Mouse (Mus musculus) cerebellum, adult 18-20 months (tissue): ENCODE results near the gene Pitpnm2.
A peak's percentile ranks its signal among the peaks of the same experiment; 100 is the strongest.

ENCODE experiments used
- DNase-seq, 2 experiments: peaks; one replicate each; pipeline ENCODE4 v3.0.0; 2021

The Pitpnm2 gene

DNA sequence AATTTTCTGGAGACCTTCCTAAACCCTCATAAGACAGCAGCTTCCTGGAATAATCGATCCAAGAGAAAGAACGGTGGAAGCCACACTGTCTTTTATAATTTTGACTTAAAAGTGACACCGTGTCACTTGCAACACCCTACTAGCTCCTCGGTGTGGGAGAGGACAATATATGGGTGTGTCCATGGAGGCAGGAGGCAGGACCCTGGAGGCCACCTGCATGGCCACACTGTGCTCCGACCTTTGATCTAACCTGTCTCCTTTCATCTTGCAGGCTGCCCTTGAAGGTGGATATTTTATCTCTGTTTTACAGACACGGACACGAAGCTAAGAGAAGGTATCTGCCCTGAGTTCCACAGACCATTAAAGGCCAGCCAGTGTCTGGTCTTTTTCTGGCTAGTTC, 51.1 kb downstream of the Pitpnm2 start:
- no peak for DNase-seq

DNA sequence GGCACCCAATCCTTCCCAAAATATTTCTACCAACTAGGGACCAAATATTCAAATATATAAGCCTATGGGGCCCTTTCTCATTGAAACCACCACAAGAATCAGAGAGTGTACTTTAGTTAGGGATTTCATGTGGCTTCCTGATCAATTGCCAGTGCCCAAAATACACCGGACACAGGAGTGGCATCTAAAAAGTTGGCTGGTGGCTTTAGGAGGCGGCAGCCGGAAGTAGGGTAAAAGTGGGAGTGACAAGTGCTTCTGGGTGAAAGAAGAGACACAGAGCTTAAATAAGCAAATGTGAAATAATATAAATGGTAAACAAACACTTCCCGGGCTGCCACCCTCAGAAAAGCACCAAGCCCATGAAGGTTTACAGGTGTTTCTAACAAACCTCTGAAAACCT, 53.5 kb downstream of the Pitpnm2 start:
- no peak for DNase-seq

DNA sequence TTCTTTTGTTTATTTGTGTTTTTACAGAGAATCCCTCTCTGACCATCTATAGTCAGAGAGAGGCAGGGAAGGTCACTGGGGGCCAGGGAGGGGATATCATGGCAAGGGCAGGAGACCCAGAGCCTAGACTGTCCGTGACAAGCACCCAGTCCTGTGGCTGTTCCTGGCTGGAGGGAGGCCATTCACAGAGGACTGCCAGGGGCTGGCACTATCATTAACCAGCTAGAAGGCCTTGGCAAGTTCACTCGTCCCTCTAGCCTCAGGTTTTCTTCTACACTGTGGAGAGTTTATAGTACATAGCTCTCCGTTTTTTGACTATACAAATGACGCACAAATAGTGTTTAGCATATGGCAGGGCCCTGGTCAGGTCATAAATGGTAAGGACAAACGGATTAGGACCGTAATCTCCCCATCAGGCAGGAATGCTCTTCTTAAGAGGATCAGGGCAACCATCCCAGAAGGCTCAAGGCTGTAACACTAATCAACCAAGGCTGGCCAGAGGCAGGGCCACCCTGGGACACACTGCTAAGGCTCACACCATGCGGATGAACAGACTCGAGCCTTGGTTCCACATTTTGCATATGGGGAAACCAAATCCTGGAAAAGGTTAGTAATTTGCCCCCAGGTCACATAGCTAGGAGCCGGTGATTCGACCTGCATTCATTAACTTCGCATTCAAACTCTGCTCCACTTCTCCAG, 55.0 kb downstream of the Pitpnm2 start:
- no peak for DNase-seq

DNA sequence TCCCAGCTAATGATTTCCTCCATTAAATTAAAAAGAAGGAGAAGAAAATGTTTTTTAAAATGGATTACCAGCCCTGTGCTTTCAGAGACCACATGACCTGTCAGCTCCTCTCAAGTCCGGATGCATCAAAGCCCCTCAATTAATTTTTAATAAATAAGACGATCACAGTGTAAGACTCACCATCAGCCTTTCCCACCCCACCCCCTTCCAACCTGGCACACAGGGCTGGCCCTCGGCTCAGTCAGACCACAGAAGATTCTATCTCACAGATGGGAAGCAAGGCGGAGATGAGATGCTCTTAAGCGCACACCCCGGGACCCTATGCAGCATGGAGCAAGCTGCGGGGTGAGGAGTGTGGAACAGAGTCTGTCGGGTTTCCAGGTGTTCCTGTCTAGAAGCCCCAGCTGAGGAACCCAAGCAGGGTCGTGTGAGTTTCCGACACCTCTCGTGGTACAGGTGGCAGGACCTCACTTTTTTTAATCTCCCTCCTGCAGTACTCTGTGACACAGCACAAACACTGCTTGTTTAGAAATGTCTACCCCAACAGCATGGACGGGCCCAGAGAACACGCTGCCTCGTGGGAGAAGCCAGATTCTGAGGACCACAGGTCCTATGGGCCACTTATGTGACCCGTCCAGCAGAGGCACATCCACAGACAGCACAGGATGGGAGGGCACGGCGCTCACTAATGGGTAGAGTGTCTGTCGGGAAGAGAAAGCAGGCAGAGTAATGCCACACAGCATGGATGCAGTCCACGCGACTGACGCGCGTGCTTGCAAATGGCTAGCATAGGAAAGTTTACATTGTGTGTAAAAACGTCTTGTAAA, 56.1 kb downstream of the Pitpnm2 start:
- no peak for DNase-seq

DNA sequence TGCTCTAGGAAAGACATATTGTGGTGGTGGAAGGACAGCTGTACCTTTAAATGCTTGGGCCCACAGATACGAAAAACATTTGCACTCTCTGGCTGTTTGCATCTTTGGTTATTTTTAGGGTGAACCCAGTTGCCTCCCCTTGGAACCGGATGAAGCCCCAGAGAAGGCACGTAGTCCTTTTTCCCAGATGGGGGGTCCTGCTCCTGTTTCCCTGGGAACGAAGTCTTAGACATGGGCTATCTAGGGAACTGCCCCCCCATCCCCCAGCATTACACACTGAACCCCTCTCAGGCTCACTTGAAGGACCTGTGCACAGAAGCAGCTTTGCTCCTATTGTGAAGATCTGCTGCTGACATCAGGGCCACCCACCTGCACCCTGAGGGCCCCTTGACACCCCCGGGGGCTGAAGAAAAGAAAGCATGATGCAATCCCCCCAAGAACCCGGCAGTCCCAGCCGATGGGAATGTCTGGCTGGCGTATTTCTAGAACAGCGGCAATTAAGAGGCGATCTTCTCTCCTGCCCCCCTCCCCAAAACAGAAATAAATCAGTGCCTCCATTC, 56.8 kb downstream of the Pitpnm2 start:
- no peak for DNase-seq

DNA sequence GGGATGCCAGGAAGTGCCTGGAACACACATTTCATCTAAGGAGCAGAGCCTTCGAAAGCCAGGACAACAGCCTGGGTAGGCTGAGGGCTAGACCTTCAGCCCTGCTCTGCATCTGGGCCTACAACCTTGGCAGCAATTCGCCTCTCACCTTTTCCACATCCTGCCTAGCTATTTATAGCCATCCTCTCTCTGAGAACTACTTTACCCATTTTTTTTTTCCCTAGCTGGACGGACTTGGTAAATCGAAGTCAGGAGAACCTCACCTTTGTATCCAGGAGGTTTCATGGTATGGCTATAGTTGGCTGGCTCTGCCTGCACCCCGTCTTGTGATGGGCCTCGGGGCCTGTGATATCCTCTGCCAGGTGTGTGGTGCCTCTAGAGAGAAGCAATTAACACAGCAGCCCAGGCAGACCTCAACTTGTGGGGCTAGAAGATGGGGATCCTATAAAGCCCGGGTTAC, 57.3 kb downstream of the Pitpnm2 start:
- no peak for DNase-seq

DNA sequence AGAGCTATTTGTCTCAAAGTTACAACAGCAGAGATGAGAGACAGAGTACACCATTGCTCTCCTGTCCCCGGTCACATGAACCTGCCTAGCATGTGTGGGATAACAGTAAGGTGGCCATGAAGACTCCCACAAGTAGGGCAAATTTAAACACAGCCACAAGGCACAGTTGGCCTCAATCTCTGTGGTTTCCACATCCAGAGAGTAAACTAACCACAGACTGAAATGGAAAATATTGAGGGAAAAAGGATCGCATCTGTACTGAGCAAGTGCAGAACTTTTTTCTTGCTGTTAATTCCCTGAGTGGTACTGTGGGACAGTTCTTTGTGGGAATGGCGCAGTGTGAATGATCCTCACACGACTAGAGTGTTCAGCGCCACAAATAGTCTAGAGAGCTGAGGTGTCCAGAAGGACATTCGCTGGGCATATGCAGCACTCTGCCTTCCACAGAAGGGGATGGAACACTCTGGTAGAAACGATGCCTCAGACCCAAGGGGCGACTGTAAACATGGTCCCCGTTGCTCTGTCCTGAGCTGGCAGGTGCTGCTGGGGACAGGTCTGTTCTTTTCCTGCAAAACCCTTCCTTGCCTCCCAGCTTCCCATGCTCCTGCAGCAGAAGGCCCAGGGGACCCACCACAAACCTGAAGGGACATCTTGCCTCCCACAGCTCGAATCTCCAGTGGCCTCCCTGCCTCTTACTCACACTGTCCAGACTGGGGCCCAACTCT, 59.3 kb downstream of the Pitpnm2 start:
- DNase-seq, result no peak

DNA sequence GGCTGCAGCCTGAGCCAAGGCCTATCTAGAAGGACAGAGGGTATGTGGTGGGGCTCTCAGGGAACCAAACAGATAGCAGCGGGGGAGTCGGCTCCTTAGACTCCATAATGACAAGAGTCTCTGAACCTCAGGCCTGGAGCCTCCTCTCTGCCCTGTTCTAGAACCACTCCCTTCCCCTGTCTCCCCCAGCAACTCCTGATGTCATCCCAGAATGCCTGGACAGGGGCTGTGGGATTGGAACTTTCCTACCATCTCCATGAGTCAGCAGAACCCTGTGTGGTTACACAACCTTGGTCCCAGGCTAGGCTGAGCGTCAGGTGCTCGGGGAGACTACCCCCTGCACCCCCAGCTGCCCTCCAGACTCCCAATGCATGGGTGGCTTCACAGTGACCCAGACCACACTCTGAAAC, 60.0 kb downstream of the Pitpnm2 start:
- no peak for DNase-seq

DNA sequence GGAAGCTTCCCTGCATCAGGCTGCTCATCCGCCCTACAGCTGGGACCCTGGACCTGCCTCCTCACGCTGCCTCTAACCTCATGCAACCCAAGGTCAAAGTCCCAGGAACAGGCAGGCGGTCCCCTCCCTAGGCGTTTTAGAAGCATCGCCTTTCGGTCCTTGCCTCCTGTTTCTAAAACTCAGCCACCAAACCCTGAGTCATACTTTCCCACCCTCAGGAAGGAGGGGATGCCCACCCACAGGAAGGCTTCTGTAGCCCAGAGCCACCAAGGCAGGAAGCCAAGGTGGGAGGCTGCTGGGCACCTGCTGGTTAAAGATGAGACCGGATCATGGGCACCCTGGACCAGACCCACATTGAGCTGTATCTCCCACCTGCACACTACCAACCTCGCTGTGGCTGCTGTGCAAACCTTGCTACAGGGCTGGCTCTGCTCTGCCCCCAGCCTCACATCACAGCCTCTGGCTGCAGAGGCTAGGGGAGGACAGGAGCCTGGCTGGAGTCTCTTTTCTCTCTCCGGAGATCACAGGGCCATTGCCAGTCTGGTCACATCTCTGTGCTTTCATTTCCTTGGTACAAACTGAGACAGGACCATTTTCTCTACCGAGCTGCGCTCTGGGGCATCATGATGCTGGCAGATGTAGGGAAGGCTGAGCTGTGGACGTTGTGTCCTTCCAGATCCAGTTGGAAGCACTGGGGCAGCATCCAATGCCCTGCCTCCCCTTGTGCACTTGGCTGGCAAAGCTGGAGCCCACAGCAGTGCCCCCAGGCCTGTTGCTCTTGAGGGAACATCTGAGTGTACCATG, 61.9 kb downstream of the Pitpnm2 start:
- DNase-seq, result peak in 1 of 2 experiments; percentile 44

DNA sequence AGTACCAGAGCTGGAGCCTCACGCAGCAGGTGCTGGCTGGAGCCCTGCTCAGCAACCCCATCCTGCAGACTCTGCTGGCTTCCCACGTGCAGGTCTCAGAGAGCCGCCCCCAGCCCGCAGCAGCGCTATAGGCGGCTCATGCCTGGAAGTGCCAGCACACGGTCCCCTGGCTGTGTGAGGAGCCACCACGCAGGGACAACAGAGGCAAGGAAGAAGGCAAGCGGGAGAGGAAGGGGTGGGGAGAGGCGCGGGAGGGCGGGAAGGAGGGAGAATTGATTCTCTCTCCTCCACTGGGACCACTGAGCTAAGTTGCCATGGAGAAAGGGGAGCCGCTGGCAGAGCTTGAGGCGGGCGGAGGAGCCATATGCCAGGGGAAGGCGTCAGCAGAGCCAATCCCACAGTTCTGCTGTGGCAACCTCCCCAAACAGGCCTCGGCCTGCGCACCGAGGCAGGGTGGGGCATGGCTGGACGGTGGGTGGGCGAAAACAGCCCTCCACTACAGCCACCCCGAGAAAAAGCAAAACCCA, 62.5 kb downstream of the Pitpnm2 start:
- peak; percentile 67 to 73 for DNase-seq

DNA sequence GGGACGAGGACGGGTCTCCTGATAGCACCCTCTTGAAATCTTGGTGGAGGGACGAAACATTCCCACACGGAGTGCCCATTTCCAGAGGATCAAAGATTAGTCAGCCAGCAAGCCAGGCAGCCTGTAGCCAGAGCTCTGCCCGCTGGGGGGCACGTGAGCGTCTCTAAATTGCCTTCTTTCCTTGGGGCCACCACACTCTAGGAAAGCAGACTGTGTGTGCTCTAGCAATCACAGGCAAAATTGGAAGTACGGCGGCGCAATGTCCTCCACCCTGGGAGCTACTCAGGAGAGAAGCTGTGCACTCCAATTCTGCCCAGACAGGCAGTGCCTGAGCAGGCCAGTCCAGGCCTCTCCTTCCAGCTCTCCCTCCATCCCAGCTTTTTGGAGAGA, 63.1 kb downstream of the Pitpnm2 start:
- DNase-seq, result peak; percentile 64 to 65

DNA sequence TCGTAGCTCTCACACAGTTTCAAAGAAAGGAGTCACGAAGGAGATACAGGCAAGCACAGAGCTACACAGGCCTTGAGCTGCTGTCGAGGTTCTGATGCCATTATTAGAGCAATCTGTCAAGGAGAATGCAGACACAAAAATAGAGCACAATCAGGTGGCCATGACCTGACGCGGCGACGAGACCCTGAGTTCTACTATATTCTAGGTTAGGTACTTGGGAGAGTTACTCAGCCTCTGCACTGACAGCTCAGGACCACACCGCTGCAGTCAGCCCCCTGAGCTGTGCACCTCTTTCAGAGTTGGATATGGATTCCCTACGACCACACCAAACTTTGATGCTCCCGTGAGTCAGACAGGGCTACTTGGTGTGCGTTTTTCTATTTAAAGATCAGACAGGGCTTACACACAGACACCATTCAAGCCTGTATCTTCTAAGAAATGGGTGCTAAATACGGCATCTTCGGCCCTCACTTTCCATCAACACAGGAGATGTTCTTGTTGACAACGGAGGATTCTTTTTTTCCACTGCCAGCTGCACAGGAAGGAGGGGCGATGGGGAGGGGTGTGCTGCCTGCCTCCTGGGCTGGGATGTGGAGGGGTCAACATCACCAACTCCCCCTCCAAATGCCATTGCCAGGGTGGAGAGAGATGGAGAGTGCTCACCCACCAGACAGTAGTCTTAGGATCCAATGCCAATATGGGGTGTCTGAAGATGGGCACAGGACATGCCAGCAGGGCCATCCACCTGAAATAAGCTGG, 63.7 kb downstream of the Pitpnm2 start:
- DNase-seq, result no peak

DNA sequence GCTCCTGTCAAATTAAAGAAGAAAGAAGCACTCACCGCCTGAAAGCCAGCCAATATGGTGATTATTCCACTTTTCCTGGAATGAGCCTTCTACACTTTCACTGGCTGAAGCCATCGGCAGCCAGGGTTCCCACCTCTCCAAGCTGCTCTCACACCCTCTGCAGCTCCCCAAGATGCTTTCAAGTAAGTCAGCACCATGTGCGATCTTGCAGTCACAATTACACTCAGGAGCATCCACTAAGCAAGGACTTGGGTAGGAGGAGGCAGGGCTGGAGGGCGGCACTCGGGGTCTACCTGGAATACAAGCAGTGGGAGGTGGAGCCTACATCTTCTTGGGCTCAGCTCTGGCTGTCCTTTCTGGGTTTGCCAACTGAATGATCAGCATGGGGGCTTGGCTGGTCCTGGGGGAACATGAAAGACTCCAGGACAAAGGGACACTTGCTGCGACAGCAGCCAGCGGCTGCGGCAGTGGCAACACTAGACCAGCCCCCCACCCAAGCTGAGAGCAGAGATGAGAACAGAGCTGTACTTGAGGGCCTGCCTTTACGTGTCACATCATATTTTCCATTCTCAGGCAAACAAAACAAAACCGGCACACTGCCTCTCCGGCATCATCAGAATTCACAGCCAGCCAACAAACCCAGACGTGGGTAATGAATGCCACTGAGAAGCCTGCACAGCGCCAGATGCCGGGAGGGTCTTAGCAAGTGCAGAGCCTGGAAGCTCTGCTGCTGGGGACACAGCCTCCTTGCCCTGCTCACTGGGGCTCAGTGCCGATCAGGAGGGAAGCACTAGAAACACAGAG, 64.5 kb downstream of the Pitpnm2 start:
- no peak for DNase-seq

DNA sequence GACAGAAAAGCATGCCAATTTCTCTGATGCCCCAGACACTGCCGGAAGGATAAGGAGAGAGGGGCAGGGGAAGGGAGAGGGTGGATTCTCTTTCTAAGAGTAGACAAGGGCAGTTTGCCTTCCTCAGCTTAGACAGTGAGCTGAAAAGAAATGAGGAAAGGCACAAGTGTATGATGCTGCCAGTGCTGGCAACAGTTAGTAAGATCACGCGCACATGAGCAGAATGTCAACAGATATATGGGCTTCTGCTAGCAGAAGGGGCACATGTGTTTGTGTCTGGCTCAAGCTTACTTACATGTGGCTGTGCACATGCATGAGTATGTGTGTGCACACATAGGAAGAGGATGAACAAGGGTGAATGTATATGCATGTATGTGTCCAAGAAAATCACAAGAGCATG, 65.4 kb downstream of the Pitpnm2 start:
- no peak for DNase-seq

DNA sequence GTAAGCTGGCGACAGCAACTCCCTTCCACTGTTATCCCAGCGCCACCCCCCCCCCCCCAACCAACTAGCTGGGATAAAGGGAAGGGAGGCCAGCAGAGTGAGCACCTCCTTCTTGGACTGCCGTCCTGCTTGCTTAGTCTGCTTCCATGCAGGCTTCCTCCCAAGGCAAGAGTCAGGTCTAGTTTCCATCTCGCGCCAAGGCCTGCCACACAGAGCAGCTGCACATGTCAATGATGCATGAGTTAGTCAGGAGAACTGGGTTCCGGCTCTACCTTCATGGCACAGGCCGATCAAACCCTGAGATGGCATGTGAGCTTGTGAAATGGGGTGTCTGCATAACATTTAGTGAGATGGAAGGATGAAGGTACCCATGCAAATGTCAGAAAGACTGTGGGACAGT, 66.9 kb downstream of the Pitpnm2 start:
- DNase-seq, result no peak

DNA sequence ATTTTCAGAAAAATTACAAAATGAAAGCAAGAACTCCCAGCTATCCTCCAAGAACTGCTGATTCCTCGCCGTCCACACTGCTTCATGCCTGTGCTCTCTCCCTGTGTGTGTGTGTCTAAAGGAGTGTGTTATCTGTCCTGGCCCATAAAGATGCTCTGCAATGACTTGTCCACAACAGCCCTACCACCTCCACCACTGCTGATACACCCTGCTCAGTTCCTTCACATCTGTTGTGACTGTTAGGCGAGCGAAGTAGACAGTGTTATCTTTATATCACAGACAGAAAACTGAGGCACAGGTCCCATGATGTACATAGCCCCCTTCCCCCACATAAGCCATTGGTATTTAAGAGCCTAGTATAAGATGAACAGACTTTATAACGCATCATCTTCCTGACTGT, 67.5 kb downstream of the Pitpnm2 start:
- no peak for DNase-seq

DNA sequence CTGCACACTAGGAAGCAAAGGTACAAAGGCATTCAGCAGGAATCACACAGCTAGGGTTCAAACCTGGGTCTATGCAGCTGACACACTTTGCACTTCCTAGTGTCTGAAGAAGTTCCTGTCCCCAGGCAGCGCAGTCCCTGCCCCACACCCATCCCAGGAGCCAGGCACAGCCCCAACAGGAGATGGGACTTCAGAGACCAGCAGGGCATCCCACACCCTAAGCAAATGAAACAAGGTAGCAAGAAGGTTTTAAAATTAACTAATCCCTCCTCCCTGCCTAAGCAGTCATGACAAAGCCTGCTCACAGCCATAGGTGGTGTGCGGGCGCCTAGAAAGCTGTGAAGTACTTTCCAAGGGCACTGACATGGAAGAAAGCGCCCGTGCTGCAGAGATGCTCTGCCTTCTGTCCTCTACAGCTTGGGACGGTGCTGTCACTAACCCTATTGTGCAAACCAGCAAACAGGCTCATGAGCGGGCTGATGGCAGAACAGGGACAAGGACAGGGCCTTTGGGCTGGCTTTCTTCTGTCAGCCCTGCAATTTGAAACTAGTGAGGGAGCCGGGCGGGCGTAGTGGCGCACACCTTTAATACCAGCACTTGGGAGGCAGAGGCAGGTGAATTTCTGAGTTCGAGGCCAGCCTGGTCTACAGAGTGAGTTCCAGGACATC, 68.9 kb downstream of the Pitpnm2 start:
- no peak for DNase-seq

DNA sequence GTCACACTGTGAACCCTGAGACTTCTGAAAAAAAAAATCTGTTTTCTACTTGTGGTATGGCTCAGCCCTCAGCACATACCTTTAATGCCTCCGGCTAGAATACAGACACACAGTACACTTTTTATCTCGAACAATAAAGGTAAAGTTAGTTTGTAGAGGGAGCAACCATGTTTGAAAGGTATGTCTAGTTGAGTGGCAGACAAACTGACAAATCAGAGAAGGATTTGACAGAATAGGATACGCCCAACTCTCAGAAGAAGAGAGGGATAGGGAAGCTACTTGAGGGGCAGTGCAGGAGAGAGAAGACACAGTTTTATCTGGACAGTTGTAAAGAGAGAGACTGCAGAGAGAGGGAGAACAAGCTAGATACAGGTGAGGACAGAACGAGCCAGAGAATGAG, 70.1 kb downstream of the Pitpnm2 start:
- no peak for DNase-seq

DNA sequence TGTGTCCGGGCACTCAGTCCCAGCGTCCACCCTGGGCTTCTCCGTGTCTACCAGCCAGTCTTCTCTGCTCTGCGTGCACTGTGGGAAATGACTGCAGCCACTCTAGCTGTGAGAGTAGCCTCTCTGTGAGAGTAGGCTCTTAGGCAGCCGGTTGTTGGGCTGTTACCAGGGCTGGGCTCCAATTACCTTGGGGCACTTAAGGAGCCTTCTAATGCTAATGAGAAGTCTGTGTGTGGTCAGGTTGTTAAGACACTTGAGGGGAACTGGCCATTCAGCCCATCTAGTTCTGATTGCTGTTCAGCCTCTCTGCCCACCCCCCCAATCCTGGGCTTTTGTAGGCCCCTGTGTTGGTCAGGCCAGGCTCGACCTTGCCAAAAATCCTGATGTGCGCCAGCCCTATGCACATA, 72.8 kb downstream of the Pitpnm2 start:
- no peak for DNase-seq

DNA sequence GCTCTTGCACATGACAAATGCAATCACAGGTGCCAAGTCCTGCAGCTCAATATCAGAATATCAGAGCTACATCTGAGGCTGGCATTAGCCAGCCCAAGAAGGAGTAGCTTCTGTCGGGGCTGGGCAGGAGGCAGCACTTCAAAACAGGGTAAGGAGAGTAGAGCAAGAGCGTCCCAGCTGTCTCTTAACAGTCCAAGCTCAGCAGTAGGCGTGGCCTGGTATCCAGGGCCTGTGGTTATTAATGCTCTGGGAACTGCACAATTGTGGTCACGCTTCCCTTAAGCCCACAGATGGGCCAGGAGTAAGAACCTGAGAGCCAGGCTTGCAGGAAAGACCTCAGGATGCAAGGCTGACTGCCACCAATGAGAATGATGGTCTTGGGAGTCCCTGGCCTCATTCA, 74.4 kb downstream of the Pitpnm2 start:
- no peak for DNase-seq
